Mouse (Mus musculus) forebrain, embryonic 14.5 days (tissue): ENCODE results near the gene Lypd3. TPM values are rescaled to one million over a fixed set of nuclear protein-coding genes. Genes with fewer than 3 reads are reported as not detected.
A peak's percentile ranks its signal among the peaks of the same experiment; 100 is the strongest.

Experiments
- ATAC-seq: fragments of 200-750 bp; cut with Nextera tagmentation; 2 replicates; pipeline ENCODE4 v1.8.0; 2017; ENCODE audit warnings: mild to moderate bottlenecking, moderate library complexity
- DNase-seq: peaks from one replicate; pipeline ENCODE4 v3.0.0-alpha.2; 2015; ENCODE audit warnings: low spot score
- H3K27ac ChIP-seq: fragments of 300-500 bp; sonication (generic); 2 replicates; pipeline ENCODE4 v1.5.1; 2014; ENCODE audit warnings: low read depth, mild to moderate bottlenecking, control low read depth, low read length, moderate library complexity
- H3K27me3 ChIP-seq: fragments of 300-500 bp; sonication (generic); replicated peaks from 2 replicates; pipeline ENCODE4 v1.6.1; 2014; ENCODE audit warnings: low read length, control low read depth, mixed read lengths; ENCODE audit not compliant: control insufficient read depth, insufficient read depth
- H3K36me3 ChIP-seq: fragments of 300-500 bp; sonication (generic); 2 replicates; pipeline ENCODE4 v1.6.1; 2014; ENCODE audit warnings: low read length, control low read depth; ENCODE audit not compliant: control insufficient read depth, insufficient read depth
- H3K4me1 ChIP-seq: fragments of 300-500 bp; sonication (generic); 2 replicates; pipeline ENCODE4 v1.6.1; 2014; ENCODE audit warnings: antibody characterized with exemption, low read length, control low read depth; ENCODE audit not compliant: control insufficient read depth, insufficient read depth
- H3K4me2 ChIP-seq: fragments of 300-500 bp; sonication (generic); 2 replicates; pipeline ENCODE4 v1.6.1; 2014; ENCODE audit warnings: mild to moderate bottlenecking, control low read depth, low read length
- H3K4me3 ChIP-seq: fragments of 300-500 bp; sonication (generic); 2 replicates; pipeline ENCODE4 v1.5.1; 2014; ENCODE audit warnings: low read depth, low read length, control low read depth
- H3K9ac ChIP-seq: fragments of 300-500 bp; sonication (generic); 2 replicates; pipeline ENCODE4 v1.6.1; 2014; ENCODE audit warnings: mild to moderate bottlenecking, low read length, control low read depth, moderate library complexity
- H3K9me3 ChIP-seq: fragments of 300-500 bp; sonication (generic); replicated peaks from 2 replicates; pipeline ENCODE4 v1.6.1; 2016; ENCODE audit warnings: low read length, control low read depth, mixed read lengths; ENCODE audit not compliant: control insufficient read depth
- WGBS: fragments of 180-500 bp; shearing (Covaris S2); extraction: QIAGEN DNeasy Blood & Tissue Kit; methylation state at CpG from one replicate; pipeline ENCODE4 v1.1.7; 2014; 5-methylcytosine and 5-hydroxymethylcytosine counted together
- polyA plus RNA-seq: library from polyadenylated mRNA; unstranded; fragments of >200 nt; fragmentation: Nextera tagmentation; extraction: Ambion mirVana; gene quantifications from 2 replicates; pipeline ENCODE4 v1.2.1, GENCODE M21; 2014

Gene Lypd3
- polyA plus RNA-seq, 1 experiment from 2014 or later = 0.20 TPM

DNA sequence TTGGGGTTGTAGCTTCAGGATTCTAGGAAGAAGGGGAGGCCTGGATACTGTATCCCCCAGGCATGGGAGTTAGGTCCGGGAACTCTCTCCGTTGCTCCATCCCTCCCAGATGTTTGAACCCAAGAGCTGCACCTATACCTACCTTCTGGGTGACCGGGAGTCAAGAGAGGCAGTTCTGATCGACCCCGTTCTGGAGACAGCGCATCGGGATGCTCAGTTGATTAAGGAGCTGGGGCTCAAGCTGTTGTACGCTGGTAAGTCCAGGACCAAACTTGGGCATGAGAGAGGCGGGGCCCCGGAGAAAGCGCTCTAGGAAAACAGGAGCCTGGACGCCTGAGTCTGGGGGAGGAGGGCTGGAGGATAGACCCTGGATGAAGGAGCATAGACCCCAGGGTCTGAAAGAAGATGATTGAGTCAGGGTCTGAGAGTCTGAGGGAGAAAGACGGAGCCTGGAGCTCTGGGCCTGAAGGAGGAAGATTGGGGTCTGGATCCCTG, 42.0 kb upstream of the Lypd3 start:
- Histone ChIP-seq H3K9ac (peak overlapping the region; percentile 69; the same call in 1 of the 2 replicates), H3K9me3 (no peaks in the 10 kb centered on the region), H3K36me3 (no peaks in the 10 kb centered on the region), H3K27me3 (no peaks in the 10 kb centered on the region), H3K4me3 (peak overlapping the region; percentile 50), H3K4me1 (peaks cover 7% of the 10 kb centered on the region; the same call in 1 of the 2 replicates), H3K27ac (no peak overlapping the region), H3K4me2 (peak overlapping the region; percentile 64)
- DNase-seq = no peak
- 3% methylated on average over 13 of the region's 13 CpGs for WGBS
- peak; percentile 15; the same call in 1 of the 2 replicates for ATAC-seq

- no peak overlapping the region for H3K27ac ChIP-seq
- no peak overlapping the region for H3K4me3 ChIP-seq
- H3K27me3 ChIP-seq = no peaks in the 10 kb centered on the region
- H3K4me2 ChIP-seq = no peak overlapping the region
- H3K36me3 ChIP-seq = no peaks in the 10 kb centered on the region
- DNase-seq (no peak), ATAC-seq (no peak)
- H3K9ac ChIP-seq = no peak overlapping the region
- H3K4me1 ChIP-seq = peaks cover 7% of the 10 kb centered on the region; the same call in 1 of the 2 replicates
- WGBS = 74% methylated on average over 2 of the region's 2 CpGs
- no peaks in the 10 kb centered on the region for H3K9me3 ChIP-seq
These were observed 40.9 kb upstream of the Lypd3 start for GRCm38 (mm10) chr7:24595464-24595863.

- peaks cover 7% of the 10 kb centered on the region; the same call in 1 of the 2 replicates for H3K4me1 ChIP-seq
- no peak overlapping the region for H3K9ac ChIP-seq
- H3K4me3 ChIP-seq = no peak overlapping the region
- DNase-seq (no peak), ATAC-seq (no peak)
- 70% methylated on average over 4 of the region's 4 CpGs for WGBS
- H3K36me3 ChIP-seq = no peaks in the 10 kb centered on the region
- H3K9me3 ChIP-seq = no peaks in the 10 kb centered on the region
- no peak overlapping the region for H3K27ac ChIP-seq
- no peaks in the 10 kb centered on the region for H3K27me3 ChIP-seq
- no peak overlapping the region for H3K4me2 ChIP-seq
These were observed 38.2 kb upstream of the Lypd3 start for GRCm38 (mm10) chr7:24598121-24598520.

- H3K9ac ChIP-seq = no peak overlapping the region
- H3K4me2 ChIP-seq = no peak overlapping the region
- DNase-seq = no peak
- H3K9me3 ChIP-seq = no peaks in the 10 kb centered on the region
- H3K36me3 ChIP-seq = no peaks in the 10 kb centered on the region
- H3K27me3 ChIP-seq = no peaks in the 10 kb centered on the region
- ATAC-seq = no peak
- H3K4me1 ChIP-seq = peaks cover 1% of the 10 kb centered on the region; the same call in 1 of the 2 replicates
- no peak overlapping the region for H3K4me3 ChIP-seq
- no peak overlapping the region for H3K27ac ChIP-seq
- WGBS = 79% methylated on average over 15 of the region's 15 CpGs
These were observed 36.9 kb upstream of the Lypd3 start for GRCm38 (mm10) chr7:24599211-24600067.

- peak overlapping the region; percentile 3; the same call in 1 of the 2 replicates for H3K4me3 ChIP-seq
- H3K36me3 ChIP-seq = no peaks in the 10 kb centered on the region
- H3K4me1 ChIP-seq = no peaks in the 10 kb centered on the region
- peak; percentile 98 for DNase-seq
- H3K27ac ChIP-seq = no peak overlapping the region
- WGBS = 6% methylated on average over 13 of the region's 13 CpGs
- ATAC-seq = peak; percentile 96
- peak overlapping the region; percentile 37 for H3K4me2 ChIP-seq
- H3K27me3 ChIP-seq = no peaks in the 10 kb centered on the region
- H3K9ac ChIP-seq = peak overlapping the region; percentile 45; the same call in 1 of the 2 replicates
- H3K9me3 ChIP-seq = no peaks in the 10 kb centered on the region
These were observed 35.3 kb upstream of the Lypd3 start for GRCm38 (mm10) chr7:24600941-24601597.

- 84% methylated on average over 7 of the region's 7 CpGs for WGBS
These were observed 30.8 kb upstream of the Lypd3 start for GRCm38 (mm10) chr7:24605561-24605960.

GRCm38 (mm10) chr7:24606046-24606445, 30.3 kb upstream of the Lypd3 start:
- Histone ChIP-seq H3K9ac (no peak overlapping the region), H3K27me3 (peaks cover 17% of the 10 kb centered on the region), H3K9me3 (no peaks in the 10 kb centered on the region), H3K4me2 (no peak overlapping the region), H3K4me1 (peaks cover 6% of the 10 kb centered on the region; the same call in 1 of the 2 replicates), H3K27ac (no peak overlapping the region), H3K36me3 (no peaks in the 10 kb centered on the region), H3K4me3 (no peak overlapping the region)
- DNase-seq (no peak), ATAC-seq (no peak)
- 84% methylated on average over 7 of the region's 7 CpGs for WGBS

More at GRCm38 (mm10) chr7:24605561-24605960, 30.8 kb upstream of the Lypd3 start:
- Histone ChIP-seq H3K4me3 (no peak overlapping the region), H3K36me3 (no peaks in the 10 kb centered on the region), H3K9me3 (no peaks in the 10 kb centered on the region), H3K9ac (no peak overlapping the region), H3K27ac (no peak overlapping the region), H3K4me2 (no peak overlapping the region), H3K27me3 (peaks cover 12% of the 10 kb centered on the region), H3K4me1 (peaks cover 3% of the 10 kb centered on the region; the same call in 1 of the 2 replicates)
- ATAC-seq (no peak), DNase-seq (no peak)

DNA sequence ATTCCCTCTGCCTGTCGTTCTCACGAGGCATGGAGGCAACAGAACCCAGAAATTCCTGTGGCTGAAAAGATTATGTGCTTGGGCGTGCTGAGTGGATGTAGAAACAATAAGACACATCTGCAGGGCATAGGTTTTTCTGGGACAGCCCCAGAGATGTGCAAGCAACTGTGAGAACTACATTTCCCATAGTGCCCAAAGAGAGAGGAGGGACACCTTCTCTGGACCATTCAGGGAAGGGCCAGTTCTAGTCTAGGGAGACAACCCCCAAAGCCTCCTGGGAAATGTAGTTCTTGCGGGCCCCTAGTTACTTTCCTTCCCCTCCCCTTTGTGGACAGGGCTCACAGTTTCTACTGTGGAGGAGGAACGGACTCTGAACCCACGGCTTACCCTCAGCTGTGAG, 28.3 kb upstream of the Lypd3 start:
- peak; percentile 91 for ATAC-seq
- H3K4me1 ChIP-seq = peaks cover 10% of the 10 kb centered on the region; the same call in 1 of the 2 replicates
- H3K36me3 ChIP-seq = no peaks in the 10 kb centered on the region
- H3K9me3 ChIP-seq = no peaks in the 10 kb centered on the region
- no peak overlapping the region for H3K4me3 ChIP-seq
- H3K9ac ChIP-seq = no peak overlapping the region
- DNase-seq = peak; percentile 80
- H3K27ac ChIP-seq = no peak overlapping the region
- H3K27me3 ChIP-seq = peaks cover 33% of the 10 kb centered on the region
- 59% methylated on average over 6 of the region's 6 CpGs for WGBS
- no peak overlapping the region for H3K4me2 ChIP-seq
